Mouse (Mus musculus) heart, postnatal 0 days (tissue): ENCODE data around the gene BC055324.

ENCODE experiments used
- CTCF ChIP-seq: IDR thresholded peaks from 2 replicates; pipeline ENCODE4 v1.5.1; 2016; ENCODE audit warnings: antibody characterized with exemption, control low read depth, low read depth
- EP300 ChIP-seq: IDR thresholded peaks from 2 replicates; pipeline ENCODE4 v1.6.1; 2016; ENCODE audit warnings: antibody characterized with exemption, low read depth

- TF ChIP-seq CTCF = no peak
- no peak for TF ChIP-seq EP300
Measured at GRCm38 (mm10) chr1:163942056-163942455, 52.5 kb downstream of the BC055324 start.
